Mouse (Mus musculus) kidney, embryonic 15.5 days (tissue): ENCODE measurements around the gene Ackr3. TPM values are rescaled to one million over a fixed set of nuclear protein-coding genes. Genes with fewer than 3 reads are reported as not detected.
A peak's percentile ranks its signal among the peaks of the same experiment; 100 is the strongest.

ENCODE experiments used
- ATAC-seq: fragments of 200-750 bp; cut with Nextera tagmentation; replicated peaks from 2 replicates; pipeline ENCODE4 v1.8.0; 2017; ENCODE audit warnings: moderate TSS enrichment; ENCODE audit not compliant: low FRiP score
- H3K27ac ChIP-seq: fragments of 300-500 bp; sonication (generic); 2 replicates; pipeline ENCODE4 v1.5.1; 2015; ENCODE audit warnings: mild to moderate bottlenecking, inconsistent platforms
- H3K27me3 ChIP-seq: fragments of 300-500 bp; sonication (generic); 2 replicates; pipeline ENCODE4 v1.6.1; 2015; ENCODE audit warnings: inconsistent platforms
- H3K36me3 ChIP-seq: fragments of 300-500 bp; sonication (generic); 2 replicates; pipeline ENCODE4 v1.6.1; 2015; ENCODE audit warnings: inconsistent platforms
- H3K4me1 ChIP-seq: fragments of 300-500 bp; sonication (generic); 2 replicates; pipeline ENCODE4 v1.6.1; 2015; ENCODE audit warnings: inconsistent platforms
- H3K4me2 ChIP-seq: fragments of 300-500 bp; sonication (generic); 2 replicates; pipeline ENCODE4 v1.6.1; 2015; ENCODE audit warnings: moderate library complexity, mild to moderate bottlenecking, inconsistent platforms
- H3K4me3 ChIP-seq: fragments of 300-500 bp; sonication (generic); replicated peaks from 2 replicates; pipeline ENCODE4 v1.5.1; 2015; ENCODE audit warnings: mild to moderate bottlenecking, inconsistent platforms
- H3K9ac ChIP-seq: fragments of 300-500 bp; sonication (generic); 2 replicates; pipeline ENCODE4 v1.6.1; 2015; ENCODE audit warnings: mild to moderate bottlenecking, inconsistent platforms
- H3K9me3 ChIP-seq: fragments of 300-500 bp; sonication (generic); replicated peaks from 2 replicates; pipeline ENCODE4 v1.6.1; 2016; ENCODE audit warnings: inconsistent platforms
- WGBS: fragments of 180-500 bp; shearing (Covaris S2); methylation state at CpG from one replicate; pipeline ENCODE4 v1.1.7; 2015; ENCODE audit warnings: mixed read lengths; 5-methylcytosine and 5-hydroxymethylcytosine counted together
- polyA plus RNA-seq: library from polyadenylated mRNA; unstranded; fragments of >200 nt; fragmentation: Nextera tagmentation; extraction: Ambion mirVana; gene quantifications from 2 replicates; pipeline ENCODE4 v1.2.1, GENCODE M21; 2015

Ackr3 gene
- polyA plus RNA-seq, 1 experiment from 2014 or later = 46.8 TPM

- H3K9me3 ChIP-seq = no peaks in the 10 kb centered on the region
- H3K27me3 ChIP-seq = 0 out of 2 replicates have a peak, but pooled peaks cover 10% of the 10 kb centered on the region
- peaks cover 83% of the 10 kb centered on the region for H3K4me1 ChIP-seq
- H3K27ac ChIP-seq = peak overlapping the region; percentile 61
- peak overlapping the region; percentile 60 for H3K4me3 ChIP-seq
- no peak for ATAC-seq
- peaks cover 5% of the 10 kb centered on the region; the same call in 1 of the 2 replicates for H3K36me3 ChIP-seq
- peak overlapping the region; percentile 73; the same call in 1 of the 2 replicates for H3K9ac ChIP-seq
- peak overlapping the region; percentile 59 for H3K4me2 ChIP-seq
- WGBS = 44% methylated on average over 3 of the region's 3 CpGs
Measured at GRCm38 (mm10) chr1:90206684-90207083, 2.9 kb downstream of the Ackr3 start.

GRCm38 (mm10) chr1:90207279-90207678, 3.5 kb downstream of the Ackr3 start:
- peaks cover 5% of the 10 kb centered on the region; the same call in 1 of the 2 replicates for H3K36me3 ChIP-seq
- H3K4me1 ChIP-seq = peaks cover 85% of the 10 kb centered on the region
- WGBS = 48% methylated on average over 6 of the region's 6 CpGs
- no peaks in the 10 kb centered on the region for H3K9me3 ChIP-seq
- peak overlapping the region; percentile 60 for H3K4me3 ChIP-seq
- 0 out of 2 replicates have a peak, but pooled peaks cover 7% of the 10 kb centered on the region for H3K27me3 ChIP-seq
- H3K9ac ChIP-seq = peak overlapping the region; percentile 73; the same call in 1 of the 2 replicates
- H3K27ac ChIP-seq = no peak overlapping the region
- H3K4me2 ChIP-seq = peak overlapping the region; percentile 59
- no peak for ATAC-seq

- 51% methylated on average over 6 of the region's 6 CpGs for WGBS
- Histone ChIP-seq H3K4me2 (peak overlapping the region; percentile 59), H3K9ac (0 out of 2 replicates have a peak overlapping the region, but pooled peaks have one; percentile 18), H3K4me3 (peak overlapping the region; percentile 60), H3K36me3 (peaks cover 6% of the 10 kb centered on the region; the same call in 1 of the 2 replicates), H3K4me1 (peaks cover 85% of the 10 kb centered on the region), H3K9me3 (no peaks in the 10 kb centered on the region), H3K27ac (no peak overlapping the region), H3K27me3 (0 out of 2 replicates have a peak, but pooled peaks cover under 1% of the 10 kb centered on the region)
- ATAC-seq = no peak
Measured at GRCm38 (mm10) chr1:90207739-90208502, 4.1 kb downstream of the Ackr3 start.

- Histone ChIP-seq H3K27ac (no peak overlapping the region), H3K4me2 (peak overlapping the region; percentile 59), H3K27me3 (no peaks in the 10 kb centered on the region), H3K9me3 (no peaks in the 10 kb centered on the region), H3K4me3 (peak overlapping the region; percentile 60), H3K9ac (no peak overlapping the region), H3K36me3 (peaks cover 12% of the 10 kb centered on the region), H3K4me1 (peaks cover 84% of the 10 kb centered on the region)
- ATAC-seq = no peak
- 60% methylated on average over 9 of the region's 9 CpGs for whole genome bisulfite sequencing
Measured at GRCm38 (mm10) chr1:90208503-90208860, 4.7 kb downstream of the Ackr3 start.

GRCm38 (mm10) chr1:90209069-90209468, 5.3 kb downstream of the Ackr3 start:
- no peak overlapping the region for H3K27ac ChIP-seq
- H3K4me2 ChIP-seq = peak overlapping the region; percentile 59; the same call in 1 of the 2 replicates
- WGBS = 80% methylated on average over 5 of the region's 5 CpGs
- H3K9ac ChIP-seq = no peak overlapping the region
- peaks cover 18% of the 10 kb centered on the region for H3K36me3 ChIP-seq
- ATAC-seq = no peak
- H3K4me1 ChIP-seq = peaks cover 79% of the 10 kb centered on the region
- H3K4me3 ChIP-seq = 0 out of 2 replicates have a peak overlapping the region, but pooled peaks have one; percentile 60
- no peaks in the 10 kb centered on the region for H3K27me3 ChIP-seq
- no peaks in the 10 kb centered on the region for H3K9me3 ChIP-seq

- 49% methylated on average over 2 of the region's 2 CpGs for WGBS
- Histone ChIP-seq H3K9me3 (no peaks in the 10 kb centered on the region), H3K27ac (no peak overlapping the region)
Measured at GRCm38 (mm10) chr1:90209741-90210140, 6.0 kb downstream of the Ackr3 start.

GRCm38 (mm10) chr1:90210346-90210745, 6.6 kb downstream of the Ackr3 start:
- 0 out of 2 replicates have a peak overlapping the region, but pooled peaks have one; percentile 7 for H3K4me2 ChIP-seq
- 83% methylated on average over 6 of the region's 6 CpGs for WGBS
- no peak for ATAC-seq
- H3K4me3 ChIP-seq = no peak overlapping the region
- no peak overlapping the region for H3K27ac ChIP-seq
- H3K4me1 ChIP-seq = peaks cover 76% of the 10 kb centered on the region
- no peaks in the 10 kb centered on the region for H3K27me3 ChIP-seq
- H3K9ac ChIP-seq = no peak overlapping the region
- H3K36me3 ChIP-seq = peaks cover 29% of the 10 kb centered on the region
- no peaks in the 10 kb centered on the region for H3K9me3 ChIP-seq

More at GRCm38 (mm10) chr1:90209741-90210140, 6.0 kb downstream of the Ackr3 start:
- H3K4me1 ChIP-seq = peaks cover 77% of the 10 kb centered on the region
- H3K9ac ChIP-seq = no peak overlapping the region
- ATAC-seq = no peak
- 0 out of 2 replicates have a peak overlapping the region, but pooled peaks have one; percentile 1 for H3K4me2 ChIP-seq
- no peaks in the 10 kb centered on the region for H3K27me3 ChIP-seq
- no peak overlapping the region for H3K4me3 ChIP-seq
- H3K36me3 ChIP-seq = peaks cover 25% of the 10 kb centered on the region

GRCm38 (mm10) chr1:90210761-90211160, 7.0 kb downstream of the Ackr3 start:
- WGBS = 70% methylated on average over 4 of the region's 4 CpGs
- no peaks in the 10 kb centered on the region for H3K27me3 ChIP-seq

GRCm38 (mm10) chr1:90212376-90212775, 8.6 kb downstream of the Ackr3 start:
- Histone ChIP-seq H3K4me3 (no peak overlapping the region), H3K36me3 (peaks cover 44% of the 10 kb centered on the region), H3K27ac (no peak overlapping the region), H3K27me3 (no peaks in the 10 kb centered on the region), H3K9ac (no peak overlapping the region), H3K9me3 (no peaks in the 10 kb centered on the region), H3K4me2 (no peak overlapping the region), H3K4me1 (peaks cover 59% of the 10 kb centered on the region)
- no peak for ATAC-seq
- WGBS = 70% methylated on average over 6 of the region's 6 CpGs

More at GRCm38 (mm10) chr1:90210761-90211160, 7.0 kb downstream of the Ackr3 start:
- H3K4me3 ChIP-seq = no peak overlapping the region
- H3K9ac ChIP-seq = no peak overlapping the region
- H3K9me3 ChIP-seq = no peaks in the 10 kb centered on the region
- no peak overlapping the region for H3K27ac ChIP-seq
- H3K4me2 ChIP-seq = 0 out of 2 replicates have a peak overlapping the region, but pooled peaks have one; percentile 7
- no peak for ATAC-seq
- H3K4me1 ChIP-seq = peaks cover 75% of the 10 kb centered on the region
- peaks cover 33% of the 10 kb centered on the region for H3K36me3 ChIP-seq

- no peak for ATAC-seq
- Histone ChIP-seq H3K27ac (no peak overlapping the region), H3K9ac (no peak overlapping the region), H3K4me1 (peaks cover 53% of the 10 kb centered on the region), H3K4me2 (no peak overlapping the region), H3K9me3 (no peaks in the 10 kb centered on the region), H3K36me3 (peaks cover 47% of the 10 kb centered on the region), H3K27me3 (no peaks in the 10 kb centered on the region), H3K4me3 (no peak overlapping the region)
- WGBS = 80% methylated on average over 6 of the region's 6 CpGs
Measured at GRCm38 (mm10) chr1:90212901-90213300, 9.1 kb downstream of the Ackr3 start.

GRCm38 (mm10) chr1:90214021-90214420, 10.2 kb downstream of the Ackr3 start:
- H3K27ac ChIP-seq = no peak overlapping the region
- 94% methylated on average over 12 of the region's 12 CpGs for WGBS
- no peak overlapping the region for H3K4me2 ChIP-seq
- H3K4me3 ChIP-seq = no peak overlapping the region
- H3K36me3 ChIP-seq = peaks cover 47% of the 10 kb centered on the region
- peaks cover 42% of the 10 kb centered on the region for H3K4me1 ChIP-seq
- no peaks in the 10 kb centered on the region for H3K27me3 ChIP-seq
- H3K9ac ChIP-seq = no peak overlapping the region
- H3K9me3 ChIP-seq = 0 out of 2 replicates have a peak, but pooled peaks cover 4% of the 10 kb centered on the region
- ATAC-seq = no peak

GRCm38 (mm10) chr1:90214926-90215325, 11.1 kb downstream of the Ackr3 start:
- Histone ChIP-seq H3K27ac (no peak overlapping the region), H3K9me3 (0 out of 2 replicates have a peak, but pooled peaks cover 4% of the 10 kb centered on the region), H3K4me3 (no peak overlapping the region), H3K9ac (no peak overlapping the region), H3K4me1 (peaks cover 34% of the 10 kb centered on the region), H3K27me3 (no peaks in the 10 kb centered on the region), H3K36me3 (peaks cover 45% of the 10 kb centered on the region), H3K4me2 (no peak overlapping the region)
- ATAC-seq = no peak
- WGBS = 91% methylated on average over 6 of the region's 6 CpGs
